ENCODE assay signal across 1 mouse cellular context in genomic region chr11:80152376-80152775, GRCm38 (mm10).
TF ChIP-seq lines count a peak whose summit lies in the region.

No protein-coding gene starts in this region.

TF ChIP-seq in C2C12, 6 proteins besides CTCF, POLR2A, EP300 and RAD21 (continued from another document):
- TF ChIP-seq MYOG (IDR thresholded peaks at IDR 0.05; ENCODE audit: control insufficient read depth, extremely low read depth, insufficient read length) = no peak
